Mouse (Mus musculus): ENCODE data around the gene Ppfibp2. TPM values are rescaled to one million over a fixed set of nuclear protein-coding genes. Genes with fewer than 3 reads are reported as not detected.

Ppfibp2 gene
- polyA plus RNA-seq, 1 experiment from 2014 or later, result 1.5 TPM

DNA sequence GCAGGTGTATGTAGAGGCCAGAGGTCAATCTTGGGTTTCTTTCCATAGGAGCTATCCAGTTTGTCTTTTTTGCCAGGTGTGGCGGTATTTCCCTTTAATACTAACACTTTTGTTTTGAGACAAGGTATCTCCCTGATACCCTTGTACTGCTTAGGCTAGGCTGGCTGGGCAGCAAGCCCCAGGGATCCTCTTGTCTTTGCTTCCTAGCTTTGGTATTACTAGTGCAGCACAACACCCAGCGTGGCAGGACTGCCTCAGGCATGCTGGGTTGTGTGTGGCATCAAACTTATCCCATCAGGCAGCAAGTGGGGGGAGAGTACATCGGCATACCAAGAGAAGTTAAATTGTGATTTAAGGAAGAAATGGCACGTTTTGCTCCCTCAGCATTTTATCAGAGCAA lies 7.5 kb downstream of the Ppfibp2 start:
- 82% methylated on average over 4 of the region's 4 CpGs for WGBS
- no peak overlapping the region for H3K27ac ChIP-seq (ENCODE audit: low read length)
- no peaks in the 10 kb centered on the region for H3K27me3 ChIP-seq (replicated peaks; ENCODE audit: control insufficient read depth, insufficient read depth, low read length)
- no peaks in the 10 kb centered on the region for H3K36me3 ChIP-seq (ENCODE audit: control insufficient read depth, insufficient read depth)
- H3K4me2 ChIP-seq (ENCODE audit: low read length), result no peak overlapping the region
- ATAC-seq, result no peak
- H3K4me3 ChIP-seq (replicated peaks; ENCODE audit: low read length), result no peak overlapping the region
- no peaks in the 10 kb centered on the region for H3K4me1 ChIP-seq (replicated peaks; ENCODE audit: control insufficient read depth, insufficient read depth, low read length)
- no peaks in the 10 kb centered on the region for H3K9me3 ChIP-seq (ENCODE audit: control insufficient read depth, low read length)
- H3K9ac ChIP-seq (replicated peaks; ENCODE audit: low read depth, low read length), result no peak overlapping the region

DNA sequence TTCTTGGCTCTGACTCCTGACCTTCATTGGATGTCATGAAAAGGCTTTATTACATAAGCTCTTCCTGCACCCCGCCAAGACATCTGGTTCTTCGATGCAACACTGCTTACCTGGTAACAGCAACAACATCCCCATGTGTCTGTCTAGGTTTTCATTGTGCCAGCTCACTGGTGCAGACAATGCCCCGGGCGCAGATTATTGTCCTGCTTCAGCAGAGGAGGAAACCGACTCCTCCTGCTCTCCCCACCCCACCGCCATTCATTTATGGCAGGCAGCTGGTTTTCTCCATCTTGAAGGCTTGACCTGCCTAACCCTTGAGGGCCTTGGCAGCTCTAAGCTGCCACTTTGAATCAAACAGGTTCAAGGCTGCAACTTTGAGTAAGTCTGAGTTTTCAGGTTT lies 7.9 kb downstream of the Ppfibp2 start:
- no peaks in the 10 kb centered on the region for H3K4me1 ChIP-seq (replicated peaks; ENCODE audit: control insufficient read depth, insufficient read depth, low read length)
- H3K4me3 ChIP-seq (replicated peaks; ENCODE audit: low read length), result no peak overlapping the region
- ATAC-seq, result no peak
- no peaks in the 10 kb centered on the region for H3K36me3 ChIP-seq (ENCODE audit: control insufficient read depth, insufficient read depth)
- H3K9me3 ChIP-seq (ENCODE audit: control insufficient read depth, low read length), result no peaks in the 10 kb centered on the region
- H3K27me3 ChIP-seq (replicated peaks; ENCODE audit: control insufficient read depth, insufficient read depth, low read length), result no peaks in the 10 kb centered on the region
- H3K9ac ChIP-seq (replicated peaks; ENCODE audit: low read depth, low read length), result no peak overlapping the region
- WGBS, result 67% methylated on average over 6 of the region's 6 CpGs
- H3K27ac ChIP-seq (ENCODE audit: low read length), result no peak overlapping the region
- no peak overlapping the region for H3K4me2 ChIP-seq (ENCODE audit: low read length)

DNA sequence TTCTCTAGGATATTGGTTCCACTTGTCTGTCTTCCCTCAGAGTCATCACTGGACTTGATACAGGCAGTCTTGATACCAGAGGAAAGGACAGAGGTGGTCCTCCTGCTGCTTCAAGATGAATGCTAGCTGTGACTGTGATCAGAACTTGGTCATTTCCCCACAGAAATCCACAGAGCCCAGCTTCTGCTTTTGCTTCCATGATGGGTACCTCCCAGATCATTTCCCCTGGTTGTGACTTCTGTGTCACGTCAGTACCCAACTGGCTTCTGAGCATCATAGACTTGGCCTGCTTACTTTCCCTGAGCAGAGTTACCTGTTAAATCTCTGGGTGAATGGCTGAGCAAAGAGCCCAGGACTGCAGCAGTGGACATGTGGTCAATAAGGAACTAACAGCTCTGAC lies 12.8 kb downstream of the Ppfibp2 start:
- no peak overlapping the region for H3K4me3 ChIP-seq (replicated peaks; ENCODE audit: low read length)
- H3K9ac ChIP-seq (replicated peaks; ENCODE audit: low read depth, low read length), result no peak overlapping the region
- H3K4me1 ChIP-seq (replicated peaks; ENCODE audit: control insufficient read depth, insufficient read depth, low read length), result no peaks in the 10 kb centered on the region
- H3K27ac ChIP-seq (ENCODE audit: low read length), result no peak overlapping the region
- H3K27me3 ChIP-seq (replicated peaks; ENCODE audit: control insufficient read depth, insufficient read depth, low read length), result no peaks in the 10 kb centered on the region
- H3K9me3 ChIP-seq (ENCODE audit: control insufficient read depth, low read length), result no peaks in the 10 kb centered on the region
- no peaks in the 10 kb centered on the region for H3K36me3 ChIP-seq (ENCODE audit: control insufficient read depth, insufficient read depth)
- 91% methylated on average over 1 of the region's 1 CpGs for WGBS
- no peak for ATAC-seq
- H3K4me2 ChIP-seq (ENCODE audit: low read length), result no peak overlapping the region

DNA sequence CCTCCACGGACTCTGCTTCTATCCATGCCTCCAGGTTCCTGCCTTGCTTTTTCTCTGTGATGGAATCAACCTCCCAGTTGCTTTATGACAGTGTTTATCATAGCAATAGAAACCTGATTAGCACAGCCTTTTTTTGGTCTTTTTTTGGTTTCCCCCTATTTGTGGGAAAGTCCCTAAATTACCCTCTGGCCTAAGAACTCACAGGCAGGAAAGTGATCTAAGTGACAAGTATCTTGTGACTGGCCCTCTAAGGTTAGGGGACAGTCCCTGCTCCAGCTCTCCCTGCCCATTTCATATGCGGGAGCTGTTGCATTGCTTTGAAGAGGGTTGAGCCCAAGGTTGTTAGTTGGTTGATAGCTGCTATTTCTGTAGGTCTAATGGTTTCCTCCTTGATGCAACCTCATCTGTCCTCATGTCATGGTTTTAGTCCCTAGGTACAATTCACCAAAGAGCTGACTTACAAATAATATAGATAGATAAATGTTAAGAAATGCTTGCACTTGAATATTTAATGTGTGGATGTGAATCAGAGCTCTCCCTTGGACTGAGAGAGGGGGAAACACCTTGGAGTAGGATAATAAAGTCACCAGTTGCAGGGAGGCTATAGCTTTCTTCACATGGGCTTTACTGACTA lies 14.7 kb downstream of the Ppfibp2 start:
- no peaks in the 10 kb centered on the region for H3K9me3 ChIP-seq (ENCODE audit: control insufficient read depth, low read length)
- H3K9ac ChIP-seq (replicated peaks; ENCODE audit: low read depth, low read length), result no peak overlapping the region
- no peak overlapping the region for H3K4me2 ChIP-seq (ENCODE audit: low read length)
- no peaks in the 10 kb centered on the region for H3K27me3 ChIP-seq (replicated peaks; ENCODE audit: control insufficient read depth, insufficient read depth, low read length)
- no peak for ATAC-seq
- H3K4me3 ChIP-seq (replicated peaks; ENCODE audit: low read length), result no peak overlapping the region
- H3K36me3 ChIP-seq (ENCODE audit: control insufficient read depth, insufficient read depth), result no peaks in the 10 kb centered on the region
- H3K4me1 ChIP-seq (replicated peaks; ENCODE audit: control insufficient read depth, insufficient read depth, low read length), result no peaks in the 10 kb centered on the region
- H3K27ac ChIP-seq (ENCODE audit: low read length), result no peak overlapping the region
- 88% methylated on average over 2 of the region's 2 CpGs for WGBS

DNA sequence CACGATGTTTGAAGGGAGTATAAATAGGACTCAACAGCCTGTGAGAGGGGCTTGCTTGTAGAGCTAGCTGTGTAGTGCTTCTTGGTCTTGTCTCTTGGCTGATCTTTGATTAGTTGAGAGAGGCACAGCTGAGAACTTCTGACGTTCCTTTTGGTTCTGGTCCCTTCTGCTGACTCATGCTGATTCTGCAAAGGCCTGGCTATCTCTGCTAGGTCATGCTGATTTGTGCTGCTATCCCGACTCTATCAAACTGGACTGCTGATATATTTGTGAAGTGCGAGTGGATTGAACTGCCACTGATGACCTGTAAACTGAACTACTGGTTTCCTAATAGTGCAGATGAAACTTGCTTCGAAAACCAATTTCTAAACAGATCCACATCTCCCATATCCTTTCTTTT lies 15.9 kb downstream of the Ppfibp2 start:
- Histone ChIP-seq H3K4me2 (ENCODE audit: low read length) (no peak overlapping the region), H3K9me3 (ENCODE audit: control insufficient read depth, low read length) (no peaks in the 10 kb centered on the region), H3K4me3 (replicated peaks; ENCODE audit: low read length) (no peak overlapping the region), H3K27me3 (replicated peaks; ENCODE audit: control insufficient read depth, insufficient read depth, low read length) (no peaks in the 10 kb centered on the region), H3K4me1 (replicated peaks; ENCODE audit: control insufficient read depth, insufficient read depth, low read length) (no peaks in the 10 kb centered on the region), H3K9ac (replicated peaks; ENCODE audit: low read depth, low read length) (no peak overlapping the region), H3K36me3 (ENCODE audit: control insufficient read depth, insufficient read depth) (no peaks in the 10 kb centered on the region), H3K27ac (ENCODE audit: low read length) (no peak overlapping the region)
- no peak for ATAC-seq
- WGBS, result 92% methylated on average over 5 of the region's 5 CpGs

DNA sequence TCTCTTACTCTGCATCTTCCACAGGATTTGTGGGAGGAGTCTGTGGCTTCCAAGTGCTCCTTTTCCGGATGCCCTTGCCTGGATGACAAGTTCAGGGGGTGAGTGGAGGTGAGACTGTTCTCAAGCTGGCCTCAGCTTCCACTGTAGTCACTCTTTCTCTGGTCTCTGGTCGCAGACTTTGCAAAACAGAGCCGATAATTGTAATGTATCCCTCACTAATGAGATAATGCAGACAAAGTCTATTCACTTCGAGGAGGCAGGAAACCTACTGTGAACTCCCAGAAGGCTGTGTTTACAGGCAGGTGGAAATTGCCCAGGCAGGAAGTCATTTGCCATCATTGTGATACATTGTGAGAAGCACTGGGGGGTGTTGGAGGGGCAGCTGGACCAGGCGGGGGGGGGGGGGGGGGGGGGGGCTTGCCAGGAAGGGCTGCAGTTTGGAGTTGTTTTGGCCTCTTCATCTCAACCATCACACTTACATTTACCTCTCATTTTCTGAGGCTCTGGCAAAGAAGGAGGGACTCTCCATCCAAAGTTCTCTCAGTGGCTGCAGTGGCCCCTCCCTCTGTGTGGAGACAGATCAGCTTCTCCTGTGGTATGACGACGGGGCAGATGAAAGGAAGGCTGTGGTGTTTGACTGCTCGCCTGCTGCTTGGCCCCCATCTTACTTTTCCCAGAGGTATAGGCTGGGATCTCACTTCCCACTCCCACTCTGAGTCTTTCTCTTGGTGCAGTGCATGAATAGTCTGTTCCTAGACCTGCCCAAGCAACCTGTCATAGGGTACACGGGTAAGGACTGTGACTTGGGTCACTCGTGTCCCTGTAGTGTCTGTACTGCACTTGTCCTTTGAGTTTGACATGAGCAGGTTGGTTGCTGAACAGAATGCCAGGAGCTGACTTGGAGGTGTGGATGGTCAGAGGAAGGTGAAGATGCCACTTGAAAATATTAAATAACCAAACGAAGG lies 23.3 kb downstream of the Ppfibp2 start:
- Histone ChIP-seq H3K4me2 (ENCODE audit: low read length) (no peak overlapping the region), H3K4me1 (replicated peaks; ENCODE audit: control insufficient read depth, insufficient read depth, low read length) (no peaks in the 10 kb centered on the region), H3K27me3 (replicated peaks; ENCODE audit: control insufficient read depth, insufficient read depth, low read length) (no peaks in the 10 kb centered on the region), H3K4me3 (replicated peaks; ENCODE audit: low read length) (no peak overlapping the region), H3K27ac (ENCODE audit: low read length) (no peak overlapping the region), H3K36me3 (ENCODE audit: control insufficient read depth, insufficient read depth) (no peaks in the 10 kb centered on the region), H3K9me3 (ENCODE audit: control insufficient read depth, low read length) (no peaks in the 10 kb centered on the region), H3K9ac (replicated peaks; ENCODE audit: low read depth, low read length) (no peak overlapping the region)
- 28% methylated on average over 10 of the region's 11 CpGs for WGBS
- ATAC-seq, result no peak

DNA sequence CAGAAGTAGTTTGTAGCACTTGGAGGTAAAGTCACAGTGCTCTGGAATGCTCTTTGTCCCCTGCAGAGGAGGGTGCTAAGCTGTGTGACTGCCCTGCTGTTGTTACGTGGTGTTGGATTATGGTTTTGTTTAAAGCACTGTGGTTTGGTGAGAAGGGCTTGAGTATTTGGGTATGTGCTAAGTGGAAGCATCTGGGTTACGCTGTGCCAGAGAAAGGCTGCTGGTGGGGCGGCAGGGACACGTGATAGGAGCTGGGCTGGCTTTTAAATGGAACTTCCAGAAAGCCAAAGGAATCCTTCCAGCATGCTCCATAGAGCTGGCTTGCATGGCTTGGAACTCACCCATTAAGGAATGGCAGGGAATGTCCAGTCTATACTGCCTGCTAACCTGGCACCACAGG lies 24.2 kb downstream of the Ppfibp2 start:
- 76% methylated on average over 4 of the region's 4 CpGs for WGBS
- Histone ChIP-seq H3K4me2 (ENCODE audit: low read length) (no peak overlapping the region), H3K9me3 (ENCODE audit: control insufficient read depth, low read length) (no peaks in the 10 kb centered on the region), H3K36me3 (ENCODE audit: control insufficient read depth, insufficient read depth) (no peaks in the 10 kb centered on the region), H3K27me3 (replicated peaks; ENCODE audit: control insufficient read depth, insufficient read depth, low read length) (no peaks in the 10 kb centered on the region), H3K27ac (ENCODE audit: low read length) (no peak overlapping the region), H3K4me1 (replicated peaks; ENCODE audit: control insufficient read depth, insufficient read depth, low read length) (no peaks in the 10 kb centered on the region), H3K9ac (replicated peaks; ENCODE audit: low read depth, low read length) (no peak overlapping the region), H3K4me3 (replicated peaks; ENCODE audit: low read length) (no peak overlapping the region)
- no peak for ATAC-seq

DNA sequence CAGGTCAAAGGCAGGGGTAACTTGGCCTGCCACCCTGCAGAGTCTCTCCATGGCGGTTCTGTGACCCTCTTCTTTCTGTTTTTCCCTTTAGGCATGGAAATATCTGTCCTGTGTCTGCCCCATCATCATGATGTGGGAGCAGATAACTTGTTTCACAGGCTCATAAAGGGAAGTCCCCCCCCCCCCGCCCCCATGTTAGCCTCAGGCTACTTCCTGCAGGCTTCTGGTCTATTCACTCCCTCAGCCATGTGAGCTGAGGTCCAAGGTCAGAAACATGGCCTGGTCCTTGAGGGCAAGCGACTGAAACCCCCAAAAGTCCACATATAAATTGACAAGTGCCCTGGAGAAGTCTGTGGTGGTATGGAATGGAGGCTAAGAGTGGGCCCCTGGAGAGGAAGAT lies 25.1 kb downstream of the Ppfibp2 start:
- no peak overlapping the region for H3K4me3 ChIP-seq (replicated peaks; ENCODE audit: low read length)
- no peak overlapping the region for H3K4me2 ChIP-seq (ENCODE audit: low read length)
- no peak overlapping the region for H3K27ac ChIP-seq (ENCODE audit: low read length)
- H3K9ac ChIP-seq (replicated peaks; ENCODE audit: low read depth, low read length), result no peak overlapping the region
- H3K36me3 ChIP-seq (ENCODE audit: control insufficient read depth, insufficient read depth), result no peaks in the 10 kb centered on the region
- H3K4me1 ChIP-seq (replicated peaks; ENCODE audit: control insufficient read depth, insufficient read depth, low read length), result no peaks in the 10 kb centered on the region
- no peak for ATAC-seq
- 70% methylated on average over 3 of the region's 3 CpGs for WGBS
- no peaks in the 10 kb centered on the region for H3K27me3 ChIP-seq (replicated peaks; ENCODE audit: control insufficient read depth, insufficient read depth, low read length)
- H3K9me3 ChIP-seq (ENCODE audit: control insufficient read depth, low read length), result no peaks in the 10 kb centered on the region

DNA sequence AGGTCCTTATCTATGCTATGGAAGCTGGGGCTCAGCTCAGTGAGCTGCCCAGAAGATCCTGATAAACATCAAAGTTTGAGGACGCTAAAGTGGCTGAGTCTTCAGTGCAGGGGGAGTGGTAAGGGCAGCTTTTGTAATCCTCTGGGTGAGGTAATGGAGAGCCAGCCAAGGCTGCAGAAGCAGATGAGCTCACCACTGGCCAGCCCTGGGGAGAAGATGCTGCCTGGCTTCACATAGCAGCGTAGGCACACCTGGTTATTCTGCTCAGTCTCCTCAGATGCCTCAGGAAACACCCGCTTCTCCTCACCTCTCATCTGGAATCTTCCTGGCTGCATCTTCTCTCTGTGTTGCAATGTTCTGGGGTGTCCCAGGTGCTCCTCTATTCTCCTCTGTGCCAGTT lies 29.4 kb downstream of the Ppfibp2 start:
- Histone ChIP-seq H3K27ac (ENCODE audit: low read length) (no peak overlapping the region), H3K4me1 (replicated peaks; ENCODE audit: control insufficient read depth, insufficient read depth, low read length) (no peaks in the 10 kb centered on the region), H3K4me2 (ENCODE audit: low read length) (no peak overlapping the region), H3K36me3 (ENCODE audit: control insufficient read depth, insufficient read depth) (no peaks in the 10 kb centered on the region), H3K27me3 (replicated peaks; ENCODE audit: control insufficient read depth, insufficient read depth, low read length) (no peaks in the 10 kb centered on the region), H3K9ac (replicated peaks; ENCODE audit: low read depth, low read length) (no peak overlapping the region), H3K9me3 (ENCODE audit: control insufficient read depth, low read length) (no peaks in the 10 kb centered on the region), H3K4me3 (replicated peaks; ENCODE audit: low read length) (no peak overlapping the region)
- ATAC-seq, result no peak
- 71% methylated on average over 3 of the region's 3 CpGs for WGBS
